Mouse (Mus musculus) brain, embryonic 14.5 days (tissue): ENCODE measurements around the gene Oas1e. TPM values are rescaled to one million over a fixed set of nuclear protein-coding genes. Genes with fewer than 3 reads are reported as not detected.

ENCODE experiments used
- DNase-seq: peaks from one replicate; pipeline ENCODE4 v3.0.0-alpha.2; 2011; ENCODE audit warnings: low read depth
- CTCF ChIP-seq: fragments of 200-500 bp; IDR thresholded peaks from 2 replicates; pipeline ENCODE4 v1.5.1; 2012; ENCODE audit warnings: inconsistent platforms, mild to moderate bottlenecking, moderate library complexity, borderline replicate concordance; ENCODE audit not compliant: insufficient read depth, insufficient read length; ENCODE audit errors: extremely low read depth
- POLR2A ChIP-seq: fragments of 200-500 bp; IDR thresholded peaks from 2 replicates; pipeline ENCODE4 v1.6.1; 2012; ENCODE audit warnings: mild to moderate bottlenecking, inconsistent platforms, borderline replicate concordance; ENCODE audit not compliant: poor library complexity, insufficient read depth, insufficient read length, severe bottlenecking; ENCODE audit errors: extremely low read depth
- polyA plus RNA-seq: library from polyadenylated mRNA; depleted of rRNA; stranded (reverse); fragments of >200 nt; gene quantifications from 2 replicates; pipeline ENCODE4 v1.2.3, GENCODE M21; 2012; rRNA removed

The Oas1e gene
- polyA plus RNA-seq: 0.10 and 0.19 TPM in 2 replicates

GRCm38 (mm10) chr5:120795480-120796034, at the start of gene Oas1e:
Oas1e (minus strand) TSS chr5:120795530.
- peak; percentile 14 for DNase-seq

- peak; percentile 87 for DNase-seq
- TF ChIP-seq POLR2A: no peak
- no peak for TF ChIP-seq CTCF
These were observed 49.4 kb upstream of the Oas1e start for GRCm38 (mm10) chr5:120844713-120845112.

DNA sequence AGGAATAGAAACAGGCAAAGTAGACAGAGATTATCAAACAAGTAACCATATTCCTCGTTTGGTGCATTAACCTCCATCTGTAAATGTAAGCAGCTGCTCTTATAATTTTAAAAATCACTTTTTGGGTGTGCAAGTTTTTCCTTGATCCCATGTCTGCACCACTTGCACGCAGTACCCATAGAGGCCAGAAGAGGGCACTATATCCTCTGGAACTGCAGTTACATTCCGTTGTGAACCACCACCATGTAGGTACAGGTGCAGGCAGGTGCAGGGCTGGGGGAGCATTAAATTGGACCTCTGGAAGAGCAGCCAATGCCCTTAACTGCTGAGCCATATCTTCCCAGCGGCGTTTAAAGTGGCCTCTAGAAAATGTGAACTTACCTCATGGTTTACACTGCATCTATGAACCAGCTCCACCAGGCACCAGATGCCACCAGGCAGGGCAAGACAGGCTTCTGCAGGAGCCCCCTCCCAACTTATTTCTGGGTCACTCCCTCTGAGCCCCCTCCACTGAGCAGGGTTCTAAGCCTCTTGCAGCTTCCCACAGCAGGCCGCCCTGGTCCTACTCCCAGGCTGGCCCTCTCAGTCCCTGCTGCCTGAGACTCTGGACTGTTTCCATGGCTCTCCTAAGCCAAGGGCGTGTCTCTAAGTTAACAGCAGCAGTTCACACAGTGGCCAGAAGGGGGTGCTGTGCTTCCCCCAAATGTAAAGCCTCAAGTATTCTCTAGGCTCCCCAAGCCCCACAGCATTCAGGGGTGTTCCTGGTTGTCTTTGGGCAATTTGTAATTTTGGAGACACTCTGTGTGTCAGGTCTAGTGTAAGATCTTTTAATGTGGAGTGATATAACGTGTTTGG, 41.6 kb upstream of the Oas1e start:
- TF ChIP-seq POLR2A (no peak), CTCF (peak; percentile 70)
- DNase-seq: peak; percentile 69

DNA sequence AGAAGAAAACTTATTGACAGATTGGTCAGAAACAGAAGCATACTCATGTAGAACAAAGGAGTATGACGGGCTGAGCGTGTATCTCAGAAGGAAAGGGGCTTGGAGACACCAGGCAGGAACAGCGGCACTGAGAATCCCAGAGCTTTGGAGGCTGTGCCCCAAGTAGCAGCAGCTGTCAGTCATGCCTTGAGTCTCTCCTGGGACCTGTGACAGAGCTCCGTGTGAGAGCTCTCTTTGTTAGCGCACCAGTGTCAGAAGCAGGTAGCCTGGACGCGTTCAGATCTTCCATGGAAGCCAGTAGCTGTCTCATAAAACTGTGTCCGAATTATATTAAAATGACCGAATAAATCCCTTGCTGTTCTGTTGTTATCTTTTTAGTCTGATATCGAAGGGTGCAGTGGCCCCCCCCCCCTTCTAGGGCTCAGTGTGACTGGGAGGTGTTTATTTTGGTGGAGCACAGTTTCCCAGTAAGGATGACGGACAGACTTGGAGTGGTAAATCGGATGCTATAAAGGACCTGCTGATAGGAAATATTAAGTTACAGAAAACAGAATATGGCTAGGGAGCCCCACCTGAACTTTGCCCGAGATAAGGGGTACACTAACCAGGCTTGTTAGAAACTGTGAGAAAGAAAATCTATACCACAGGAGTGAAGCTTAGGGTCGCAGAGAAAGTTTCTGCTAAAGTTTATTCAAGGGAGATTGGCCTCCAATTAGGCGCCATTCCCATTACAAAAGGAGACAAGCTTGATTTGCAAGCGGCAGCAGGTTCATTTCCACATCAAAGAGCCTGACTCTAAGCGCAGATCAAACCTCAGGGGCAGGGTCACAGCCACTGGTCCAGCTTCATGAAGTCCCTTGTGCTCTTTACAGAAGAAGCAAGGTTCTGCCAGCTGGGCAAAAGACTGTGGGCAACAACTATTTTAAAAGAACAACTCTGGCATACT, 38.3 kb upstream of the Oas1e start:
- TF ChIP-seq POLR2A (no peak), CTCF (no peak)
- peak; percentile 69 for DNase-seq

DNA sequence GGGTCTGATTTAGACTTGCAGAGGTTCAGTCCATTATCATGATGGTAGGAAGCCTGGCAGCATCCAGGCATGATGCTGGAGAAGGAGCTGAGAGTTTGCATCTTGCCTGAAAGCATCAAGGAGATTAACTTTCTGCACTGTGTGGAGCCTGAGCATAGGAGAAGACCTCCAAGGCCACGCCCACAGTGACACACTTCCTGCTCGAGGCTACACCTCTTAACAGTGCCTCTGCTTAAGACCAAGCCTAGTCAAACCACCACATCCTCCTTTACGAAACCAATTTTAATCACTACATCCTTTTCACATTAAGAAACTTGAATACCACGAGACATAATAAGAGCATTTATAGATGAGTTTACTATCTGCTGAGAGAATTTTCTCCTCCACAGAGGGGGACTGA, 35.7 kb upstream of the Oas1e start:
- DNase-seq: no peak
- TF ChIP-seq CTCF (no peak), POLR2A (no peak)

- TF ChIP-seq POLR2A: no peak
- TF ChIP-seq CTCF: no peak
- DNase-seq: no peak
These were observed 23.7 kb upstream of the Oas1e start for GRCm38 (mm10) chr5:120818999-120819398.

GRCm38 (mm10) chr5:120815949-120816348, 20.6 kb upstream of the Oas1e start:
- peak; percentile 25 for DNase-seq
- no peak for TF ChIP-seq POLR2A
- TF ChIP-seq CTCF: peak; percentile 44; the same call in 1 of the 2 replicates

GRCm38 (mm10) chr5:120813023-120813422, 17.7 kb upstream of the Oas1e start:
- no peak for DNase-seq
- TF ChIP-seq CTCF (no peak), POLR2A (no peak)

- TF ChIP-seq POLR2A (no peak), CTCF (no peak)
- peak; percentile 95 for DNase-seq
These were observed 16.9 kb upstream of the Oas1e start, which contains the start of gene Oas1c for GRCm38 (mm10) chr5:120811951-120812819. Oas1c (minus strand) TSS chr5:120812514.

DNA sequence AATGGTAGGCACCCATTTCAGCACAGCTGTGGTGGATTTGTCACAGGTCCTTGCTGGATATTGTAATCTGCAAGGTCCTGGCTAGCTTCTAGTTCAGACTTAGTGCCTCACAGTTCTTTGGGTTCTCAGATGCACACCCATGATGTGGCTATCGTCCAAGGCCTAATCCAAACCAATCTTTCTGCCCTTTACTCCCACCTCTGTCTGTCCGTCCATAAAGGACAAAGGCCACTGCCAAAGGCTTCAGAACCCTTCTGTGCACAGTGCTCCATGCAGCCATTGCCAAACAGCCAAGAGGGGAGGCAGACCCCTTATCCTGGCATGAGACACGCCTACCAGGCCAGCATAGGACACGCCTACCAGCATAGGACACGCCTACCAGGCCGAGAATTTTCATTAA, 13.8 kb upstream of the Oas1e start:
- DNase-seq: no peak
- TF ChIP-seq POLR2A (no peak), CTCF (no peak)
